Mouse (Mus musculus) liver, embryonic 11.5 days (tissue): ENCODE data around the gene Ppp2r5d. TPM values are rescaled to one million over a fixed set of nuclear protein-coding genes. Genes with fewer than 3 reads are reported as not detected.

Experiments used
- ATAC-seq: fragments of 200-750 bp; cut with Nextera tagmentation; replicated peaks from 2 replicates; pipeline ENCODE4 v1.8.0; 2017; ENCODE audit warnings: moderate number of reproducible peaks, mild to moderate bottlenecking, moderate TSS enrichment, moderate library complexity; ENCODE audit not compliant: low FRiP score
- DNase-seq: peaks from one replicate; pipeline ENCODE4 v3.0.0-alpha.2; 2017; ENCODE audit warnings: low spot score
- H3K27ac ChIP-seq: fragments of 300-500 bp; sonication (generic); 2 replicates; pipeline ENCODE4 v1.5.1; 2014; ENCODE audit warnings: mild to moderate bottlenecking, low read depth, low read length, control low read depth
- H3K27me3 ChIP-seq: fragments of 300-500 bp; sonication (generic); replicated peaks from 2 replicates; pipeline ENCODE4 v1.6.1; 2014; ENCODE audit warnings: low read length, mixed read lengths; ENCODE audit not compliant: control insufficient read depth, insufficient read depth
- H3K36me3 ChIP-seq: fragments of 300-500 bp; sonication (generic); 2 replicates; pipeline ENCODE4 v1.6.1; 2014; ENCODE audit warnings: mild to moderate bottlenecking, low read length, moderate library complexity, mixed read lengths; ENCODE audit not compliant: control insufficient read depth, insufficient read depth
- H3K4me1 ChIP-seq: fragments of 300-500 bp; sonication (generic); replicated peaks from 2 replicates; pipeline ENCODE4 v1.6.1; 2014; ENCODE audit warnings: low read length, mixed read lengths; ENCODE audit not compliant: control insufficient read depth, insufficient read depth
- H3K4me2 ChIP-seq: fragments of 300-500 bp; sonication (generic); 2 replicates; pipeline ENCODE4 v1.6.1; 2014; ENCODE audit warnings: mild to moderate bottlenecking, control low read depth, moderate library complexity
- H3K4me3 ChIP-seq: fragments of 300-500 bp; sonication (generic); 2 replicates; pipeline ENCODE4 v1.5.1; 2014; ENCODE audit warnings: low read depth, low read length, control low read depth
- H3K9ac ChIP-seq: fragments of 300-500 bp; sonication (generic); 2 replicates; pipeline ENCODE4 v1.6.1; 2014; ENCODE audit warnings: low read depth, low read length, control low read depth
- H3K9me3 ChIP-seq: fragments of 300-500 bp; sonication (generic); 2 replicates; pipeline ENCODE4 v1.6.1; 2016; ENCODE audit warnings: low read length, inconsistent platforms, mixed read lengths; ENCODE audit not compliant: control insufficient read depth
- WGBS: fragments of 180-500 bp; shearing (Covaris S2); extraction: QIAGEN DNeasy Blood & Tissue Kit; methylation state at CpG from one replicate; pipeline ENCODE4 v1.1.7; 2014; 5-methylcytosine and 5-hydroxymethylcytosine counted together
- polyA plus RNA-seq: library from polyadenylated mRNA; unstranded; fragments of >200 nt; fragmentation: Nextera tagmentation; extraction: Ambion mirVana; gene quantifications from 2 replicates; pipeline ENCODE4 v1.2.1, GENCODE M21; 2014

Ppp2r5d gene
- polyA plus RNA-seq, 1 experiment from 2014 or later: 73.9 TPM

GRCm38 (mm10) chr17:46699245-46699644 is 5.7 kb downstream of the Ppp2r5d start:
- H3K9me3 ChIP-seq: no peaks in the 10 kb centered on the region
- DNase-seq (no peak), ATAC-seq (no peak)
- 64% methylated on average over 5 of the region's 5 CpGs for WGBS
- H3K4me2 ChIP-seq: no peak overlapping the region
- H3K4me3 ChIP-seq: no peak overlapping the region
- H3K27ac ChIP-seq: no peak overlapping the region
- peaks cover 10% of the 10 kb centered on the region; the same call in 1 of the 2 replicates for H3K36me3 ChIP-seq
- no peaks in the 10 kb centered on the region for H3K27me3 ChIP-seq
- no peak overlapping the region; the same call in 1 of the 2 replicates for H3K9ac ChIP-seq
- peaks cover 21% of the 10 kb centered on the region for H3K4me1 ChIP-seq

DNA sequence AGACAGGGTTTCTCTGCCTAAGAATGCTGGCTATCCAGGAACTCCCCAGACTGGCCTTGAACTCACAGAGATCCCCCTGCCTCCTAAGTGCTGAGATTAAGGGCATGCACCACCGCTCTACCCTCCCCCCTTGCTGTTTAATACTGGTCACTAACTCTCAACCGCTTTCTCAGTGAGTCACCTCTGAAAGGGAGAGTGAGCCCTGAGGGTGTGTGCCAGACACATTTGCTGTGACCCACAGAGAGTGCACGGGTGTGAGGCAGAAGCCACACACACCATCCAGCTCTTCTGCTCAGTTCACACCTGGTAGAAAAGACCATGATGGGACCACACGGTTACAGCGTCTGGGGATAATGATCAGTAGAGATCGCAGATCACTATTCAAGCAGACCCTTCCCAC is 6.4 kb downstream of the Ppp2r5d start:
- Histone ChIP-seq H3K9ac (no peak overlapping the region), H3K27me3 (no peaks in the 10 kb centered on the region), H3K4me2 (no peak overlapping the region), H3K9me3 (no peaks in the 10 kb centered on the region), H3K27ac (no peak overlapping the region), H3K4me3 (no peak overlapping the region), H3K36me3 (peaks cover 10% of the 10 kb centered on the region; the same call in 1 of the 2 replicates), H3K4me1 (peaks cover 15% of the 10 kb centered on the region)
- WGBS: 84% methylated on average over 6 of the region's 6 CpGs
- ATAC-seq (no peak), DNase-seq (no peak)

DNA sequence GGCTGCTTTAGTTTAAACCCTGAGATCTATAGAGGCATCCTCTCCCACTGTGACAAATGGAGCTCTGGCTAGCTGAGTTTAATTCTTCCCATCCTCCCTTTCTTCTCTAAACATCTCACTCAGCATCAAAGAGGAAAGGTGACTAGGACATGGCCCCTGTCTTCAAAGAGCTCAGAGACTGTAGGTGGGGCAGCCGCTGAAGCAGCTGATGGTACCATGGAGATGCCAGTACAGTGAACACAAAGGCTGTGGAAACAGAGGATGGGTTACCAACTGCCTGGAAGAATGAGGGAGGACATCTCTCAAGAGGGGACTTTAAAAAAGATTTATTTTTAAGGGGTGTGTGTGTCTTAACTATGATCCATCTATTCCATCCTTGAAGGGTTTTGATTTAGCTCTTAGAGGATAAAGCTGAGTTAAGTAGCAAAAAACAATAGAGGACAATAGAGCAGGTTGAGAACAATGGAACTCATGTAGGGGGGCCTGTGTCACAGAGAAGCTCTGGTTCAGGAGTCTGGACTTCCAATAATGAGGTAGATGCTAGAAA is 10.3 kb downstream of the Ppp2r5d start:
- Histone ChIP-seq H3K4me2 (no peak overlapping the region), H3K4me1 (peaks cover 5% of the 10 kb centered on the region; the same call in 1 of the 2 replicates), H3K36me3 (peaks cover 10% of the 10 kb centered on the region; the same call in 1 of the 2 replicates), H3K4me3 (no peak overlapping the region), H3K27me3 (no peaks in the 10 kb centered on the region), H3K27ac (no peak overlapping the region), H3K9ac (no peak overlapping the region), H3K9me3 (no peaks in the 10 kb centered on the region)
- DNase-seq: no peak
- no peak for ATAC-seq
- 79% methylated on average over 1 of the region's 1 CpGs for WGBS

DNA sequence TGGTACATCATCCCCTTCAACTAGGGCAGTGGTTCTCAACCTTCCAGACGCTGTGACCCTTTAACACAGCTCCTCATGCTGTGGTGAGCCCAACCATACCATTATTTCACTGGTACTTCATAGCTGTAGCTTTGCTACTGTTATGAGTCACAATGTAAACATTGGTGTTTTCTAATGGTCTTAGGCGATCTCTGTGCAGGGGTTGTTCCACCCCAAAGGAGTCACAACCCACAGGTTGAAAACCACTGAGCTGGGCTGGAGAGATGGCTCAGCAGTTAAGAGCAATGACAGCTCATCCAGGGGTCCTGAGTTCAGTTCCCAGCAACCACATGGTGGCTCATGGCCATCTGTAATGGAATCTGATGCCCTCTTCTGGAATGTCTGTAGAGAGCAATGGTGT is 13.5 kb downstream of the Ppp2r5d start:
- no peak overlapping the region for H3K4me2 ChIP-seq
- H3K9me3 ChIP-seq: no peaks in the 10 kb centered on the region
- no peak overlapping the region for H3K9ac ChIP-seq
- peaks cover 8% of the 10 kb centered on the region for H3K36me3 ChIP-seq
- no peak for DNase-seq
- peak overlapping the region; percentile 11; the same call in 1 of the 2 replicates for H3K27ac ChIP-seq
- H3K4me3 ChIP-seq: no peak overlapping the region
- WGBS: 86% methylated on average over 2 of the region's 2 CpGs
- H3K4me1 ChIP-seq: peaks cover 5% of the 10 kb centered on the region; the same call in 1 of the 2 replicates
- no peaks in the 10 kb centered on the region for H3K27me3 ChIP-seq
- no peak for ATAC-seq

DNA sequence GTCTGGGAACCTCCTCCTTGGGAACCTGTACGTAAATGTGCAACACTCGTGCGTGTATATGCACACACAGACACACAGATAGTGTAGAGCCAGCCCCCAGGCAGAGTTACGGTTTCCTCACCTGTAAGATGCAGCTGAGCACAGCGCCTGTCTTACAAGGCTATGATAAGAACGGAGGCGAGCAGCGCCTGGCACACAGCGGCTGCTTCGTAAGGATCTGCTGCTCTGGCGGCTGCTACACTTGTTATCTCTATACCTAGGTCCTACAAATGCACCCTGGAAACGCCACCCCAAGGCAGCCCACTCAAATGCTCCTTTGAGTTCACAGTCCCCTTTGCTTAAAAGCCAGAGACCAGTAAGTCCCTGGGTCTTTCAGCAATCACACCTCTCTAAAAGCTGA is 14.2 kb downstream of the Ppp2r5d start:
- Histone ChIP-seq H3K4me1 (peaks cover 5% of the 10 kb centered on the region; the same call in 1 of the 2 replicates), H3K9ac (no peak overlapping the region), H3K36me3 (peaks cover 15% of the 10 kb centered on the region), H3K4me3 (no peak overlapping the region), H3K4me2 (peak overlapping the region; percentile 26; the same call in 1 of the 2 replicates), H3K27me3 (no peaks in the 10 kb centered on the region), H3K9me3 (no peaks in the 10 kb centered on the region), H3K27ac (peak overlapping the region; percentile 11; the same call in 1 of the 2 replicates)
- ATAC-seq (peak; percentile 82), DNase-seq (no peak)
- 56% methylated on average over 12 of the region's 12 CpGs for WGBS

GRCm38 (mm10) chr17:46685913-46686312 is 19.0 kb downstream of the Ppp2r5d start:
- Histone ChIP-seq H3K4me3 (no peak overlapping the region), H3K27me3 (no peaks in the 10 kb centered on the region), H3K27ac (no peak overlapping the region), H3K9ac (no peak overlapping the region), H3K9me3 (no peaks in the 10 kb centered on the region), H3K36me3 (peaks cover 40% of the 10 kb centered on the region), H3K4me2 (no peak overlapping the region), H3K4me1 (peaks cover 11% of the 10 kb centered on the region)
- 90% methylated on average over 6 of the region's 6 CpGs for WGBS
- DNase-seq (no peak), ATAC-seq (no peak)

DNA sequence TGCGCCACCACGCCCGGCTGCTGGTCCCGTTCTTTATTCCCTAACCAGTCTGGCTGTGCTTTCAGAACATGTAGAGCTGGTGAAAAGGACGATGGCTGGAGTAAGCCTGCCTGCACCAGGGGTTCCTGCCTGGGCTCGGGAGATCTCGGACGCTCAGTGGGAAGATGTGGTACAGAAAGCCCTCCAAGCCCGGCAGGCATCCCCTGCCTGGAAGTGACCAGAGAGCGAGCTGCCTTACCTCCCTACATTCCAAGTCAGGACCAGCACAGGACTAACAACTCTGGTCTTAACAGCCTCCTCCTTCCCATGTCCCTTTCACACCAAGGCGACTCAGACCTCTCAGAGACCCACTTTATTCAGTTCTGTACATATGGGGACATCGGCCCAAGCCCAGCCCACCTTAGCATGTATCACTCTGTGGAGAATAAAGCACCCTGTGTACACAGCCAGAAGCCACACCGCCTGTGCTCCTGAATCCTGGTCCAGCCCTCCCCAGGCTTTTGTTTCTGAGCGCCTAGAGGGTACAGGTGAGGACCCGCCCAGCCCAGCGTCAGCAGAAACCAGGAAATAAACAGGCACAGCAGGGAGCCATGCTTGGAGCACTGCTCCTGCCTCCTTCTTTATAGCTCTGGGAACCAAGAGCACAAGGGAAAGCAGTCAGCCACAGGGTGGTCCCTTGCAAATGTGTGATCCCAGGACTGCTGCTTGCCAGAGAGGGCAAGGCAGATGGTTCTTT is 22.1 kb downstream of the Ppp2r5d start:
- Histone ChIP-seq H3K4me3 (no peak overlapping the region), H3K27ac (no peak overlapping the region), H3K27me3 (no peaks in the 10 kb centered on the region), H3K9me3 (no peaks in the 10 kb centered on the region), H3K4me2 (no peak overlapping the region), H3K4me1 (peaks cover 23% of the 10 kb centered on the region), H3K9ac (no peak overlapping the region), H3K36me3 (peaks cover 40% of the 10 kb centered on the region)
- no peak for ATAC-seq
- WGBS: 90% methylated on average over 16 of the region's 16 CpGs
- DNase-seq: no peak

GRCm38 (mm10) chr17:46681466-46682118 is 23.3 kb downstream of the Ppp2r5d start:
- peak overlapping the region; percentile 97 for H3K4me2 ChIP-seq
- ATAC-seq (no peak), DNase-seq (no peak)
- 21% methylated on average over 12 of the region's 12 CpGs for WGBS
- no peaks in the 10 kb centered on the region for H3K27me3 ChIP-seq
- peak overlapping the region; percentile 70 for H3K9ac ChIP-seq
- H3K9me3 ChIP-seq: no peaks in the 10 kb centered on the region
- peak overlapping the region; percentile 70 for H3K4me3 ChIP-seq
- peaks cover 40% of the 10 kb centered on the region for H3K36me3 ChIP-seq
- peaks cover 23% of the 10 kb centered on the region for H3K4me1 ChIP-seq
- H3K27ac ChIP-seq: peak overlapping the region; percentile 79; the same call in 1 of the 2 replicates
